Mouse (Mus musculus) stomach, postnatal 0 days (tissue): ENCODE results near the gene Tfcp2l1. TPM values are rescaled to one million over a fixed set of nuclear protein-coding genes. Genes with fewer than 3 reads are reported as not detected.
"Not testable (repeated sequence)": the region's sequence is repeated elsewhere in the genome, so short reads cannot be mapped to it uniquely, and the experiment has no call there.

Experiments
- ATAC-seq: fragments of 200-750 bp; cut with Nextera tagmentation; 2 replicates; pipeline ENCODE4 v1.8.0; 2017; ENCODE audit not compliant: low FRiP score, low TSS enrichment
- DNase-seq: peaks from one replicate; pipeline ENCODE4 v3.0.0-alpha.2; 2016; ENCODE audit warnings: low spot score
- H3K27ac ChIP-seq: fragments of 300-500 bp; sonication (generic); replicated peaks from 2 replicates; pipeline ENCODE4 v1.5.1; 2014; ENCODE audit warnings: mild to moderate bottlenecking, control low read depth
- H3K27me3 ChIP-seq: fragments of 300-500 bp; sonication (generic); 2 replicates; pipeline ENCODE4 v1.6.1; 2014; ENCODE audit warnings: low read length; ENCODE audit not compliant: control insufficient read depth, insufficient read depth
- H3K36me3 ChIP-seq: fragments of 300-500 bp; sonication (generic); 2 replicates; pipeline ENCODE4 v1.6.1; 2014; ENCODE audit warnings: low read length, mixed read lengths; ENCODE audit not compliant: control insufficient read depth, insufficient read depth
- H3K4me1 ChIP-seq: fragments of 300-500 bp; sonication (generic); replicated peaks from 2 replicates; pipeline ENCODE4 v1.6.1; 2014; ENCODE audit warnings: antibody characterized with exemption; ENCODE audit not compliant: control insufficient read depth, insufficient read depth
- H3K4me2 ChIP-seq: fragments of 300-500 bp; sonication (generic); replicated peaks from 2 replicates; pipeline ENCODE4 v1.6.1; 2014; ENCODE audit warnings: low read depth, mild to moderate bottlenecking, control low read depth, moderate library complexity
- H3K4me3 ChIP-seq: fragments of 300-500 bp; sonication (generic); 2 replicates; pipeline ENCODE4 v1.5.1; 2014; ENCODE audit warnings: low read depth, low read length, control low read depth
- H3K9ac ChIP-seq: fragments of 300-500 bp; sonication (generic); 2 replicates; pipeline ENCODE4 v1.6.1; 2014; ENCODE audit warnings: mild to moderate bottlenecking, low read length, control low read depth, mixed read lengths
- H3K9me3 ChIP-seq: fragments of 300-500 bp; sonication (generic); 2 replicates; pipeline ENCODE4 v1.6.1; 2016; ENCODE audit warnings: low read length; ENCODE audit not compliant: control insufficient read depth
- CTCF ChIP-seq: IDR thresholded peaks from 2 replicates; pipeline ENCODE4 v1.5.1; 2016; ENCODE audit warnings: antibody characterized with exemption, low read depth, mild to moderate bottlenecking, moderate library complexity
- EP300 ChIP-seq: optimal IDR thresholded peaks from 2 replicates; pipeline ENCODE3; 2016; ENCODE audit warnings: antibody characterized with exemption
- WGBS: fragments of 180-500 bp; shearing (Covaris S2); extraction: QIAGEN DNeasy Blood & Tissue Kit; methylation state at CpG from one replicate; pipeline ENCODE4 v1.1.7; 2014; 5-methylcytosine and 5-hydroxymethylcytosine counted together
- polyA plus RNA-seq: library from polyadenylated mRNA; unstranded; fragments of >200 nt; fragmentation: Nextera tagmentation; extraction: Ambion mirVana; gene quantifications from 2 replicates; pipeline ENCODE4 v1.2.1, GENCODE M21; 2015

The Tfcp2l1 gene
- polyA plus RNA-seq, 1 experiment from 2014 or later, result 6.3 TPM

DNA sequence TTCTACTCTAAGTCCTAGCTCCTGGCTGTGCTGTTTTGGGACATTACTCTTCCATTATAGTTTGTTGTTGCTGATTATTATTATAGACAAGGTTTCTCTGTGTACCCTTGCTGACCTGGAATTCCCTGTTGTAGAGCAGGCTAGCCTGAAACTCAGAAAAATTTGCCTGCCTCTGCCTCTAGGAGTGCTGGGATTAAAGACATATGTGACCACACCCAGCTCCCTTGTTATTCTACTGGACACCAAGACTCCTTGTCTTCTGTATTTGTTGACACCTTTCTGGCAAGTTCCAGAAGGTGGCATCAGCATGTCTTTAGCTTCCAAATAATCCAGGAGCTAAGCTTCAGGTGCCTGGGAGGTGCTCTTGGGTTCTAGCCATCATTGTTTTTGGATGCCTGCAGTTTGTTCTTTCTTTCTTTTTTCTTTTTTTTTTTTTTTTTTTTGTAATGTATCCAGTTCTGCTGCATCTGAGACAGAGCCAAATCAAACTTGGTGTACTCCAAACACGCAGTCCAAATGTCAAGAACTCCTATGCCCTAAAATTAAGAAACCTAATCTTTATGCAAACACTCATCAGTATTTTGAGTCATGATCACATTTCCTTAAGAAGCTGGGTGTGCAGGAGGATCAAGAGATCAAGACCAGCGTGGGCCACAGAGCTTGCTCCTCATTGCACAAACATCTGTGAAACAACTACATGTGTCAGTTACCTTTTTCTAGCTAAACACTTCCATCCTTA is 30.1 kb upstream of the Tfcp2l1 start:
- ATAC-seq, result no peak
- 39% methylated on average over 2 of the region's 2 CpGs for WGBS

DNA sequence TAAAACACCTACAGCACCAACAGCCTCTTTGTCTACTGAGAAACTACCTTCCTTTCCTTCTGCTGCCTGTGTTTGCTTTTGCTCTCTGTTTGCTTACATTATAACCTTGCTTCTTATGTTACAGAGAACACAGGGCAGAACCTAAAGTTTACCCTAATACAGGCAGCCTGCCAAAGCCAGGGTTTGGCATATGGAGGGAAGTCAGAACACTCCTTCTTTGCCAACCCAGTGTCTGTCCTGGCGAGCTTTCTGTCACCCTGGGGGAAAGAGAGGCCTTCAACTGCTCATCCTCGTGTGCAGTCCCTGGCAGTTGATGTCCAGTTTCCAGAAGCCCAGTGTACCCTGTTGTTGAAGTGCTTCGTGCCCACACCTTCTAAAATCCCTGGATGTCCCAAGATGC is 29.4 kb upstream of the Tfcp2l1 start:
- WGBS, result 50% methylated on average over 3 of the region's 3 CpGs
- Histone ChIP-seq H3K36me3 (peaks cover 23% of the 10 kb centered on the region), H3K4me1 (no peaks in the 10 kb centered on the region), H3K4me3 (no peak overlapping the region), H3K9ac (no peak overlapping the region), H3K27ac (peak overlapping the region; percentile 45), H3K9me3 (no peaks in the 10 kb centered on the region), H3K4me2 (no peak overlapping the region), H3K27me3 (no peaks in the 10 kb centered on the region)
- ATAC-seq (peak; percentile 74), DNase-seq (peak; percentile 72)
- no peak for TF ChIP-seq EP300
- TF ChIP-seq CTCF, result no peak

More for the DNA sequence above, 30.1 kb upstream of the Tfcp2l1 start:
- no peaks in the 10 kb centered on the region for H3K4me1 ChIP-seq
- no peaks in the 10 kb centered on the region for H3K9me3 ChIP-seq
- H3K4me3 ChIP-seq, result no peak overlapping the region
- H3K36me3 ChIP-seq, result peaks cover 18% of the 10 kb centered on the region; the same call in 1 of the 2 replicates
- TF ChIP-seq CTCF (0 out of 2 replicates have a peak, but pooled peaks have one; percentile 11), EP300 (no peak)
- DNase-seq, result no peak
- no peaks in the 10 kb centered on the region for H3K27me3 ChIP-seq
- H3K27ac ChIP-seq, result peak overlapping the region; percentile 45; the same call in 1 of the 2 replicates
- no peak overlapping the region for H3K9ac ChIP-seq
- H3K4me2 ChIP-seq, result no peak overlapping the region

DNA sequence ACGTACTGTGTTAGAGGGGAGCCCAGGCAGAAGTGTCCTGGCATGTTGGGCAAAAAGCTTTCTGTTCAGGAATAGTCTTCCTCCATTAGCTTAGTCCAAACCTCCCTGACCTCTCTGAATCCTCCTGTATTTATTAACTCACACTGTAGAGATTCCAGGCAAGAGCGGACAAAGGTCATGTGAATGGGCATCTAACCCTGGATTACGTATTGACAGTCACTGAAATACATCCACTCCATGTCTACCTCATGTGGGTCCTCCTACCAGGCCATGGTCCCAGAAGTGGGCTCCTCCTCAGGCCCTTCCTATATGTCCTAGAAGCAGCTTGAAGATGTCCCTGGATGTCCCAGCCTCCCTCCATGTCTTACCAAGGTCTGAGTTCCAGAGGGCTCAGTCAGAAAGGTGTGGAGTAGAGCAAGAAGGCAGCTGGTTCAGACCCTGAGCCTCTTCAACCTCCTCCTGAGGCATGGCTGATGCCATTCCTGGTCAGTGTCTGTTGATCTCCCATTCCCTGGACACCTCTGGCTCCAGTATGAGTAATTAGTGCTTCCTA is 14.0 kb upstream of the Tfcp2l1 start:
- DNase-seq (no peak), ATAC-seq (no peak)
- Histone ChIP-seq H3K27me3 (no peaks in the 10 kb centered on the region), H3K9me3 (no peaks in the 10 kb centered on the region), H3K4me1 (no peaks in the 10 kb centered on the region), H3K9ac (no peak overlapping the region), H3K4me2 (no peak overlapping the region), H3K4me3 (no peak overlapping the region), H3K27ac (no peak overlapping the region), H3K36me3 (peaks cover 6% of the 10 kb centered on the region)
- WGBS, result 76% methylated on average over 3 of the region's 3 CpGs
- TF ChIP-seq CTCF (no peak), EP300 (no peak)

GRCm38 (mm10) chr1:118621055-118621454 is 6.7 kb upstream of the Tfcp2l1 start:
- ATAC-seq, H3K9me3 ChIP-seq, H3K9ac ChIP-seq, H3K27me3 ChIP-seq, H3K4me1 ChIP-seq, H3K4me3 ChIP-seq, H3K4me2 ChIP-seq, H3K36me3 ChIP-seq, H3K27ac ChIP-seq, DNase-seq: not testable (repeated sequence)
- 98% methylated on average over 4 of the region's 5 CpGs for WGBS

DNA sequence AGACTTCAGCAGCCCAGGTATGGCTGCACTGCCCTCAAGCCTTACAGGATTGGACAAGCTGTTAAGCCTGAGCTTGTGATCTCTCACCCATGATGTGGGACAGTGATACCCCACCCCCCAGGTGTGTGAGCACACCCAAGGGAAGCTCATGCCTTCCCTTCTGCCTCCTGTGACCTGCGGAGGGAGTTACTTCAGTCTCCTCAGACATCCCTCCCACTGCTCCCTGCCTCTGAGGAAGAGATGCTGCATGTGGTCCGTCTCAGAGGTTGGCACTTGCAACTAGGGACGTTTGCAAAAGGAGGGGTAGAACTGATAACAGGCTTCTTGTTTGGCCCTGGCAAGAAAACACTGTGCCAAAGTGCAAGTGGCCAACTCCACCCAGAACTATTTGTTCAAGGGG is 4.9 kb upstream of the Tfcp2l1 start:
- no peak overlapping the region for H3K4me3 ChIP-seq
- ATAC-seq (peak; percentile 81), DNase-seq (peak; percentile 68)
- no peak overlapping the region for H3K4me2 ChIP-seq
- no peaks in the 10 kb centered on the region for H3K9me3 ChIP-seq
- no peaks in the 10 kb centered on the region for H3K36me3 ChIP-seq
- H3K27me3 ChIP-seq, result no peaks in the 10 kb centered on the region
- H3K27ac ChIP-seq, result peak overlapping the region; percentile 35; the same call in 1 of the 2 replicates
- WGBS, result 49% methylated on average over 3 of the region's 3 CpGs
- no peaks in the 10 kb centered on the region for H3K4me1 ChIP-seq
- H3K9ac ChIP-seq, result no peak overlapping the region
- no peak for TF ChIP-seq CTCF
- TF ChIP-seq EP300, result no peak

- ATAC-seq (no peak), DNase-seq (no peak)
- Histone ChIP-seq H3K9ac (no peak overlapping the region), H3K4me1 (no peaks in the 10 kb centered on the region), H3K4me3 (no peak overlapping the region), H3K9me3 (no peaks in the 10 kb centered on the region), H3K36me3 (no peaks in the 10 kb centered on the region), H3K27ac (no peak overlapping the region), H3K27me3 (no peaks in the 10 kb centered on the region), H3K4me2 (no peak overlapping the region)
- TF ChIP-seq CTCF, result no peak
- TF ChIP-seq EP300, result no peak
- WGBS, result 61% methylated on average over 6 of the region's 6 CpGs
These were observed 2.3 kb upstream of the Tfcp2l1 start for GRCm38 (mm10) chr1:118625461-118625860.
